Mouse (Mus musculus): ENCODE measurements around the gene Kng2.
"Not testable (repeated sequence)": the region's sequence is repeated elsewhere in the genome, so short reads cannot be mapped to it uniquely, and the experiment has no call there.

Kng2 gene

DNA sequence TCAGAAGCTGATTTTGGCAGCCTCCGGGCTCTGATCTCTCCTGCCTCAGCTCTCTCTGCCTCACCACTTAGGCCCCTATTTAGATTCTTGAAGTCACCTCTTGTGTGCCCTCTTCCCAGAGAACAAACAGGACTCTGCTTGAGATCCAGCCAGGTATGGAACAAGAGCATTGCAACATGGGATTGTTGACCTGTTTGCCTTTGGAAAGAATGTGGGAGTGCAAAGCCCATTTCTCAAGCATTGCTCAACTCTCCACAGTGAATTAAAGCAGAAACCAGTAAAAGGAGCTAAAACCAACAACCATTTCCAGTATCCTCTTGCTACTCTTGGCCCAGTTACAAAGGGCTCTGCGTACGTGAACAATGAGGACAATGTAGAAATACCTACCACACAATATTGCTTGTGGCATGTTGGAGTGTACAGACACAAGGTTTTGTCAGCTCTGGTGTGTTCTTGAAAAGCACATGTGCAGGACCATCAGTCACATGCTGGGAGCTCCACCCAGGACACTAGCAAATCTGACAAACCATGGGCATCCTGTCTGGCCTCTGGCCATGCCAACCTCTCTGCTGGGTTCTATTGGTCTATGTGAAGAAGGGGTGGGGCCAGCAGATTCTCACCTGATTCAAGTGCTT is at the start of gene Kng2:
Gene Kng2, minus strand, starts transcription at position 517 of the 635 bp plus-strand sequence.
- not testable (repeated sequence) for DNase-seq (ENCODE audit: low read depth, low spot score)

DNA sequence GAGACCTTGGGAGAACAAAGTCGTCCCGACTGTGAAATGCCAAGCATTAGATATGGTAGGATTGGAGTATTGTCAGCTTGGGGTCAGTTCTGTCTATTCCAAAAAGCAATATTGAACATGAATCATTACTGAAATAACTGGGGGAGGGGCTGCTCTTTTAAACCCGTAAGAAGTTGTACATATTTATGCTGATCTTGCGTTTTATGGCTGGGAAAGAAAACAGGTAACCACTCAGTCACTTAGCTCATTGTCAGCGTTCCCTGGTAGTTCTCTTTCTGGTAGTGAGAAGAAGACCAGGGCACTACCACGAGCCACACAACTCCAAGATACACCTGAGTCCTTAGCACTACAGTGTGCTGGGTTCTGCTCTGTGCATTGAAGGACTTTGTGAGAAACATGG is 48.2 kb upstream of the Kng2 start:
- DNase-seq (ENCODE audit: low read depth, low spot score), result not testable (repeated sequence)

GRCm38 (mm10) chr16:23060781-23061325 is 31.6 kb upstream of the Kng2 start:
- DNase-seq (ENCODE audit: low read depth, low spot score), result not testable (repeated sequence)

DNA sequence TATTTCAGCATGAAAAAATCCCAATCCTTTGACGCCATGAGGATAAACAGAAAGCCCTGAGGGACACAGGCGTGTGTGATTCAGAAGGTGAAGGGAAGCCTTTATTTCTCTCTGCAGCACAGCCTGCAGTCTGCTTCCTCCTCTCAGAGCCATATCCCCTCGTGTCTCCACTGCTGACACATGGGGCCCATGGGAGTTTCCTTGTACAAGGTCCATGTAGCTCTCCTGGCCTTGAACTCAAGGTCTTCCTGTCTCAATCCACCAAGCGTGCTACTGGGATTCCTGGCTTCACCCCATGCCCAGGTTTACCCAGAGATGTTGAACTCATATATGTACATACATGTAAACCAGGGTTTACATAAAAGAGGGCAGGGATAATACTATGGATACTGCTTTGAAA is 30.3 kb upstream of the Kng2 start:
- not testable (repeated sequence) for DNase-seq (ENCODE audit: low read depth, low spot score)

DNA sequence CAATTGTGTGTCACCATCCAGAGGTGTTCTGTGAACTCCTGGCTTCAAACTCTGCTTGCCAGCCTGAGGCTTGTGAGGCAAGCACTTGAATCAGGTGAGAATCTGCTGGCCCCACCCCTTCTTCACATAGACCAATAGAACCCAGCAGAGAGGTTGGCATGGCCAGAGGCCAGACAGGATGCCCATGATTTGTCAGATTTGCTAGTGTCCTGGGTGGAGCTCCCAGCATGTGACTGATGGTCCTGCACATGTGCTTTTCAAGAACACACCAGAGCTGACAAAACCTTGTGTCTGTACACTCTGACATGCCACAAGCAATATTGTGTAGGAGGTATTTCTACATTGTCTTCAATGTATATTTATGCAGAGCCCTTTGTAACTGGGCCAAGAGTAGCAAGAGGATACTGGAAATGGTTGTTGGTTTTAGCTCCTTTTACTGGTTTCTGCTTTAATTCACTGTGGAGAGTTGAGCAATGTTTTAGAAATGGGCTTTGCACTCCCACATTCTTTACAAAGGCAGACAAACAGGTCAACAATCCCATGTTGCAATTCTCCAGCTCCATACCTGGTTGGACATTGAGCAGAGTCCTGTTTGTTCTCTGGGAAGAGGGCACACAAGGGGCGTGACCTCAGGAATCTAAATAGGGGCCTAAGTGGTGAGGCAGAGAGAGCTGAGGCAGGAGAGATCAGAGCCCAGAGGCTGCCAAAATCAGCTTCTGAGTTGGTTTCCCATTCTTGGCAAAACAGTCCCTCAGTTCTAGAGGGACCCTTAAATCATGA is 28.6 kb upstream of the Kng2 start, which contains the start of gene Kng1:
Gene Kng1, plus strand, starts transcription at position 198 of the 780 bp plus-strand sequence.
- not testable (repeated sequence) for DNase-seq (ENCODE audit: low read depth, low spot score)

GRCm38 (mm10) chr16:23046319-23046718 is 17.0 kb upstream of the Kng2 start:
- no peak for DNase-seq (ENCODE audit: low read depth, low spot score)

DNA sequence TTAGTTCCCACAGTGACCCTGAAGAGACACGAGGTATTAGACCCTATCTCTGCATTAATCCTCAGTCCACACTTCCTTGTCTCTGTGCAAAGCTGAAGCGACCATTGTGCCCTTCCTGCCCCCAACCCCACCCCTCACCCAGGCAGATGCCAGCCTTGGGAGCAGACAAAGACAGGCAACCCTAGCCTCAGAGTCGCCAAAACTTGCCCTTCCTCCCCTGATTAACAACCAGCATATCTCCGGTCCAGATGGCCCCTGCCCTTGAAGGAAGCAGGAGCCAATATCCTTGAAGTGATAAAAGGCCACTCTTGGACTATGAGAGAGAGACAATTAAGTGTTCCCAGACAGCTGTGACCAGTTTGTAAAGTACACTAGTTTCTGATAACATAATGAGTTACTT is 11.6 kb upstream of the Kng2 start:
- DNase-seq (ENCODE audit: low read depth, low spot score), result no peak

DNA sequence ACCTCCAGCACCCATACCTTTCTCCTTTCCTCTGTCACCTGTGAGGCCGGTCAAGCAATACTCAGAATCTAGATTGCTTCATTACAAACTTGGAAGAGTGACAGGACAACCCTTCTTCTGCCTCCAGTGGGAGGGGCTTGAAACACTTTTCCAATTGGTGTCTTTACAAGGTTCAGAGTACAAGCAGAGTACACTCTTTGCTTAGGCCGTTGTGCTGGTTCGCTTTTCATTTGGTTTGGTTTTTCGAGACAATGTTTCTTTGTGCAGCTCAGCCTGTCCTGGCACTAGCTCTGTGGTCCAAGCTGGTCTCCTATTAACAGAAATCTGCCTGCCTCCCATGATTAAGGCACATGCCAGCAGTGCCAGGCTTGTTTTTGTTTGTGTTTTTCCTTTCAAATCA is 10.0 kb upstream of the Kng2 start:
- DNase-seq (ENCODE audit: low read depth, low spot score), result no peak

DNA sequence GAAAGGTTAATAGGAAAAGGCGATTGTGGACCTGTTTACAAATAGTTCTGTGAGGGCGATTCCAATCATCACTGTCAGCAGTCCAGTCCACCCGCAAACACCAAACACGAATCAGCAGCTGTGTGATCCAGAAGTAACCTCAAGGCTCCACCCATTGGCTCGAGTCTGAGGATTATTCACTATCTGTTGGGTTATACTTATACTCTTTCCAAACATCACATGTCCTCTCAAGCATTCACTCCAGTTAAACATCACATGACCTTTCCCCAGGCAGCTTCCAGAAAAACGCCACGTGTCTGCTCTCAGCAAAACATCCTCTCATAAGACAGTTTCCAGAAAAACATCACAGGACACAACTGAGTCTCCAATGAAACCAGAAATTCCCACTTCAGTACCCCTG is 8.5 kb upstream of the Kng2 start:
- no peak for DNase-seq (ENCODE audit: low read depth, low spot score)

- DNase-seq (ENCODE audit: low read depth, low spot score), result no peak
Measured at GRCm38 (mm10) chr16:23033673-23034072, 4.4 kb upstream of the Kng2 start.

DNA sequence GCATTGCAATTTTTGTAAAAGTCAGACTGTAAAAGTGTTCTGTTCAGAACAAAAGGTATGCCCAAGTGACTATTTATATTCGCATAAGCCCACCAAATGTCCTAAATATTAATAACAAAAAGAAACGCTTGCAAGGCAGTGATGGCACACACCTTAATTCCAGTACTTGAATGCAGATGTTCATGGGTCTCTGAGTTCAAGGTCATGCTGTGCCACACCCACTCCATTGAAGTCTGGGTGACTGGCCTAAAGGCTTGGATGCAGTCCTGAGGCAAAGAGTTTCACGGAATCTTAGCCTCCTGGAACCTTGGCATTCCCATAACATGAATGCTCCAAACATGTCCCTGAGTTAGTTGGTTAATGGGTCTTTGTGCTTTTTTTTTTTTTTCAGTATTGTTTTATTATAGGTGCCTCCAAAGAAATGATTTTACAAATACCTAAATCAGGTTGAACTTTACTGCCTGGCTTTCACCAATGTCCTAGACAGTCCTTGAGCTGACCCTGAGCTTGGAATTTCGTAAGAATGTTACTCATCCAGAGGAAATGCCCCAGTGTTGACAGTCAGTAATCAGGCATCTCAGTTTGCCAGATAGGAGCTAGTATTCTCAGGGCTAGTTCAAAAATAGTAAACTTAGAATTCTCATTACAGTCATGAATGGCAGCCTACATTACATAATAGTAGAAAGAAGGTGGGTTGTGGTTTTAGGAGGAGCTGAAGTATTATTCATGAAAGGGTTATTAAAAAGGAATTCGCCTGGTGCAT is 1.6 kb upstream of the Kng2 start:
- peak; percentile 29 for DNase-seq (ENCODE audit: low read depth, low spot score)

DNA sequence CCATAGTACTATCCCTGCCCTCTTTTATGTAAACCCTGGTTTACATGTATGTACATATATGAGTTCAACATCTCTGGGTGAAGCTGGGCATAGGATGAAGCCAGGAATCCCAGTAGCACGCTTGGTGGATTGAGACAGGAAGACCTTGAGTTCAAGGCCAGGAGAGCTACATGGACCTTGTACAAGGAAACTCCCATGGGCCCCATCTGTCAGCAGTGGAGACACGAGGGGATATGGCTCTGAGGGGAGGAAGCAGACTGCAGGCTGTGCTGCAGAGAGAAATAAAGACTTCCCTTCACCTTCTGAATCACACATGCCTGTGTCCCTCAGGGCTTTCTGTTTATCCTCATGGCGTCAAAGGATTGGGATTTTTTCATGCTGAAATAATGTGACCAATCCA is 1.9 kb downstream of the Kng2 start:
- not testable (repeated sequence) for DNase-seq (ENCODE audit: low read depth, low spot score)

DNA sequence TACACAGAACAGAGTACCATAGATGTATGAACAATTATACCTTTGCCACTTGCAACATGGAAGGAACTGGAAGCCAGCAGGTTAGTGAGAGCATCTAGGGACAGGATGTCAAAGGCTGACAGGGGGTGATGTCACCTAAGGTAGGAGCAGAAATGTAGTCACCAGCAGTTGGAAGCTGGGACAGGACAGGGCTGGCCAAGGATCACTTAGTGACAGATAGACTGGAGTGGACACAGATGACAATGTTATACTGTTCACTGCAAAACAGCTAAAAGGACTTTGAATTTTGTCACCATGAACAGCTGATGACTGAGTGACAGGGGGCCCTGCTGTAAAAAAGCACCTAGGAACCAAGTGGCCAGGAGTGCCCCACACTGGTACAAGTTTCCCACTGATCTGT is 2.7 kb downstream of the Kng2 start:
- DNase-seq (ENCODE audit: low read depth, low spot score), result no peak

- no peak for DNase-seq (ENCODE audit: low read depth, low spot score)
Measured at GRCm38 (mm10) chr16:23025111-23025510, 4.2 kb downstream of the Kng2 start.

DNA sequence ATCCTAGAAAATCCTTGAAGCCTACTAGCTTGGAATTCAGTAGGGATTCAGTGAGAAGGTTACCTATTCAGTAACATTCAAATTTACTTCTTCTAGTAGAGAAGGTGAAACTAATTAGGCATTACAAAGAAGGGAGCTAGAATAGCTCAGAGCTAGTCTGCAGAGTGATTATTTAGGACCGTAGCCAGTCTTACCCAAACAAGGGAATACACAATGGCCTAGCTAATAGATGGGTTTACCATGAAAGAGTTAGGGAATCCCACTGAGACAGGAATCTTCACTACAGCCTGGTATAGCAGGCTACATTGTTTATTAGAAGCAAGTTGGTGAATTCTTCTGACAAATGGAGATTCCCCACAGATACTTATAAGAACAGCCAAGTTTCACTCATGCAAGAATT is 8.7 kb downstream of the Kng2 start:
- not testable (repeated sequence) for DNase-seq (ENCODE audit: low read depth, low spot score)

- DNase-seq (ENCODE audit: low read depth, low spot score), result not testable (repeated sequence)
Measured at GRCm38 (mm10) chr16:23014645-23015044, 14.6 kb downstream of the Kng2 start.

DNA sequence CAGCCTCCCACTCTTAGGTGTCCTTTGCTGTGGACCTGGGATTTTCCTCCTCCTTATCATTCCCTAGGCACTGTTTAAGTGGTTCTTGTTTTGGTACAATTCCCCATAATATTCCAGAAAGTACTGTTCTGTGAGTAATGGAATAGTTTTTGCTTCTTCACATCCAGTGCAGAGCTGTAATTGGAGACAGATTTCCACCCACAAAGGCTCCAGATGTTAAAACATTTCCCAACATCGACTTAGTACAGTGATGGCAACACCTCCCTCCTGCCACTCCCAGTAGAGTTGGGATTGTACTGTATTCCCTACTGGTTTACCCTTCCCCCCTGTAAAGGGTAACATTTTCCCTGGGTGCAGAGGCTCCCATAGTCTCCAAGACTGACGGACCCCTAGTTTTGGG is 15.5 kb downstream of the Kng2 start:
- not testable (repeated sequence) for DNase-seq (ENCODE audit: low read depth, low spot score)

DNA sequence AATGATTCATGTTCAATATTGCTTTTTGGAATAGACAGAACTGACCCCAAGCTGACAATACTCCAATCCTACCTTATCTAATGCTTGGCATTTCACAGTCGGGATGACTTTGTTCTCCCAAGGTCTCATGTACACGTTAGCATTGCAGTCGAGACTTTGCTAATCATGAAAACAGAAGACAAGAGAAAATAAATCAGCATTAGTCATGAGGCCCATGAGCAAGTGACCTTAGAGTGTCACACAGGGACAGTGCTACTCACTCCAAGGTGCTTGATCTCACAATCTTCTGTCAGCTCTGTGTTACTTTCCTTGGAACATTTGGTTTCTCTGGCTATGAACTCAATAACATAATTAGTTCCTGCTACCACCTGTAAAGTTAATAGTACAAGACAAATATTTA is 32.3 kb downstream of the Kng2 start:
- DNase-seq (ENCODE audit: low read depth, low spot score), result not testable (repeated sequence)

DNA sequence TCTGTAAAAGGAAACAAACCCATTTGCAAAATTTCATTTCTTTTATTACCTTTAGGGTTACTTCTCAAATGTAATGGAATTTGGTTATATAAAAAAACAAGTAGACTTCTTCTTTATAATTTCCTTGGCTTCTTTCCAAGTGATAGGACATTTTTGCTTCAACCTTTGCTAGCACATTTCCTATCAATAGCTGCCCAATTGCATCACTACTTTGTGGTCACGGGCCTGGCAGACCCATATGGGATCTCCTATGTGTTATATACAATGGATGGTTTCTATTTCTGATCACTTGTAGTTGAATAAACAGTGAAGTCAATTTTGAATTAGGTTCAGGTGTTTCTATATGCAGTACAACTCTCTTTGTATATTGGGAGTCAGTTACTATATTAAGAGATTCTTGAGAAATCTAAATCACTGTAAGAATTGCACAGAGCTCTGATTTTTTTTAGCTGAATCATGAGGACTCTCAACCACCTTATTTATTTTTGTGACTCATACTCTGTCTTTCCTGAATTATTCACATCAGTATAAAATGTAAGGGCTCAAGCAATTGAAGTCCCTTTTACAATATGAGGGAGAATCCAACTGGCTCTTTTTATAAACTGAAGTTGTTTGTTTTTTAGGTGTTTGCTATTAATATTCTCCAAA is 61.8 kb downstream of the Kng2 start:
- no peak for DNase-seq (ENCODE audit: low read depth, low spot score)

DNA sequence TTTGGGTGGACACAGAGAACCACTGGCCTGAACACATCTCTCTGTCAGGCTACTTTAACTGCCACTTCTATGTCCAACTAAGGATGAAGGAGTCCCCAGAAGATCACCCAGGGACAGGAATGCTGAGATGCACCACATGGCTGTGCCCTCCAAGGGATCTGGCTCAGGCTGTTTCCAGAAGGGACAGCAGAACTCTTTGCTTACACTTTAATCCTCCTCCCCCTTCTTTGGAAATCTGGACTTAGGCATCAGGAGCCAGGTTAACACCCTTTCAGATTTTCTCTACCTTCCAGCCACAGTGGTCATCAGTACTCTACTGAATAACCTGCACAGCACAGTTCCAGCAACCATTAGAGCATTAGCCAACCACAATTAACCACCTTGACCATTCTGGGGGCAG is 66.0 kb downstream of the Kng2 start:
- no peak for DNase-seq (ENCODE audit: low read depth, low spot score)

DNA sequence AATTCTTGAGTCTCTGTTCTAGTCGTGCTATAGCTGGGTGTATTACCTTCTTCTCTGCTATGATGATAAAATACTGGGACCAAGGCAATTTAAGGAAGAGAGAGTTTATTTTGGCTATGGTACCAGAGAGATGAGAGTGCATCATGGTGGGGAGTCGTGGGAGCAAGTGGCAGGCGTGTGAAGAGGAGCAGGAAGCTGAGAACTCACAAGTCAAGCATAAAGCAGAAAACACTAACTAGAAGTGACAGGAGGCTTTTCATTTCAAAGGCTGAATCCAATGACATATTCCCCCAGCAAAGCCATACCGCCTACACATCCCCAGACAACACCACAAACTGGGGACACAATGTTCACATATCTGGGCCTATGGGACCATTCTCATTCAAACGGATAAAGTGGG is 67.0 kb downstream of the Kng2 start:
- DNase-seq (ENCODE audit: low read depth, low spot score), result no peak

GRCm38 (mm10) chr16:22961073-22961472 is 68.2 kb downstream of the Kng2 start:
- DNase-seq (ENCODE audit: low read depth, low spot score), result no peak

All from WW6 (cell line).